Comparison of ENCODE assay signal across 11 mouse cellular contexts in the genomic region with DNA sequence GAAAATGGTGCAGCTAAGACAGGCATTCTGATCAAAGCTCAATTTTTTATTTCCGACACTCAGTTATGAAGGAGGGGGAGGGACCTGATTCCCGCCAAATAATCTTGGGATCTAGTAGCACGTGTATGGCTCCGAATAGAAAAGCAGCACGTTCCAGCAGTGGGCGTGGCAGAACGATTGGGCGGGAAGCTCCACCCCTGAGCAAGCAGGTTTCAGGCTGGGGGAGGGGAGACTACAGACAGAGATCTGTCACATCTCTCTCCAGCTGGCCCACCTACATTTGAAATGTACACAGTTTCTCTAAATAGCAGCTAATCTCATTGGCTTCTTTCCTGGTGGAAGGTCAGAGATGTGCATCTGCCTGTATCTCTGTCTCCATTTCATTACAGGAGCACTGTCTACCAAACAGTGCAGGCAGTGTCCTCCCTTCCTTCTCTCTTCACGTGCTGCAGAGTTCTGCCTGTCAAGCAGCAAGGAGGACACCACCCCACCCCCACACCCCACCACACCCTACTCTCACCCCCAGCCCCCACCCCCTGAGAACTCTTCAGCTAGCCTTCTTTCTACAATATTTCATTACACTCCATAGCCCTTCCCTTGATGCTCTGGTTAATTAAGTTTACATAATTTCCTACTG.
DNase-seq lines count a peak whose midpoint lies in the region; ATAC-seq and TF ChIP-seq lines count a peak whose summit lies in the region.
"Had no signal": no experiment of that assay in that cellular context is flagged by ENCODE, and none has a peak within 500 bp of the region (broad histone marks: within the 10 kb centered on the region; RNA-seq: fewer than 3 reads in every experiment).

No protein-coding gene starts in this region.

- no peaks in the 10 kb centered on the region for H3K36me3 ChIP-seq in heart, embryonic 11.5 days (ENCODE audit: control insufficient read depth, insufficient read depth, low read length)
- no peaks in the 10 kb centered on the region for H3K36me3 ChIP-seq in midbrain, postnatal 0 days (ENCODE audit: insufficient read depth, low read length)
- H3K36me3 ChIP-seq in midbrain, embryonic 11.5 days (ENCODE audit: control insufficient read depth, insufficient read depth, low read length), result no peaks in the 10 kb centered on the region
- H3K36me3 ChIP-seq in hindbrain, embryonic 14.5 days (replicated peaks; ENCODE audit: control insufficient read depth, insufficient read depth), result no peaks in the 10 kb centered on the region
- no peaks in the 10 kb centered on the region for H3K36me3 ChIP-seq in stomach, postnatal 0 days (ENCODE audit: control insufficient read depth, insufficient read depth, low read length)
- H3K36me3 ChIP-seq: neural tube, embryonic 12.5 days had no signal

- H3K27ac ChIP-seq in heart, embryonic 11.5 days (ENCODE audit: low read depth, low read length), result no peak overlapping the region
- no peak overlapping the region for H3K27ac ChIP-seq in midbrain, postnatal 0 days (ENCODE audit: low read depth, low read length)
- H3K27ac ChIP-seq in midbrain, embryonic 11.5 days (ENCODE audit: low read depth, low read length), result no peak overlapping the region
- peak overlapping the region; percentile 20; the same call in 1 of the 2 replicates for H3K27ac ChIP-seq in hindbrain, embryonic 14.5 days
- H3K27ac ChIP-seq in stomach, postnatal 0 days (replicated peaks), result no peak overlapping the region
- H3K27ac ChIP-seq: neural tube, embryonic 12.5 days had no signal

- no peak for TF ChIP-seq CTCF in midbrain, postnatal 0 days (IDR thresholded peaks at IDR 0.05)
- TF ChIP-seq CTCF in stomach, postnatal 0 days (IDR thresholded peaks at IDR 0.05; ENCODE audit: low read depth), result no peak

- H3K9ac ChIP-seq in heart, embryonic 11.5 days (ENCODE audit: low read depth, low read length), result no peak overlapping the region
- no peak overlapping the region for H3K9ac ChIP-seq in midbrain, postnatal 0 days (replicated peaks; ENCODE audit: low read length, poor library complexity, severe bottlenecking)
- H3K9ac ChIP-seq in midbrain, embryonic 11.5 days (ENCODE audit: low read length), result no peak overlapping the region
- H3K9ac ChIP-seq in hindbrain, embryonic 14.5 days, result no peak overlapping the region
- no peak overlapping the region for H3K9ac ChIP-seq in stomach, postnatal 0 days (ENCODE audit: low read length)
- H3K9ac ChIP-seq: neural tube, embryonic 12.5 days had no signal

- no peaks in the 10 kb centered on the region for H3K27me3 ChIP-seq in heart, embryonic 11.5 days (ENCODE audit: control insufficient read depth, insufficient read depth, low read length)
- H3K27me3 ChIP-seq in midbrain, postnatal 0 days (ENCODE audit: insufficient read depth, low read length), result no peaks in the 10 kb centered on the region
- no peaks in the 10 kb centered on the region for H3K27me3 ChIP-seq in midbrain, embryonic 11.5 days (ENCODE audit: control insufficient read depth, insufficient read depth, low read length)
- H3K27me3 ChIP-seq in hindbrain, embryonic 14.5 days (ENCODE audit: control insufficient read depth, insufficient read depth, low read length), result no peaks in the 10 kb centered on the region
- H3K27me3 ChIP-seq in stomach, postnatal 0 days (ENCODE audit: control insufficient read depth, insufficient read depth, low read length), result no peaks in the 10 kb centered on the region
- H3K27me3 ChIP-seq: neural tube, embryonic 12.5 days had no signal

- H3K4me3 ChIP-seq in heart, embryonic 11.5 days (ENCODE audit: low read depth, low read length), result no peak overlapping the region
- no peak overlapping the region for H3K4me3 ChIP-seq in midbrain, postnatal 0 days (ENCODE audit: low read depth, low read length)
- no peak overlapping the region for H3K4me3 ChIP-seq in midbrain, embryonic 11.5 days (ENCODE audit: low read depth, low read length)
- no peak overlapping the region for H3K4me3 ChIP-seq in hindbrain, embryonic 14.5 days (replicated peaks; ENCODE audit: low read length)
- H3K4me3 ChIP-seq in stomach, postnatal 0 days (ENCODE audit: low read depth, low read length), result no peak overlapping the region
- H3K4me3 ChIP-seq: neural tube, embryonic 12.5 days had no signal

- peak overlapping the region; percentile 22; the same call in 1 of the 2 replicates for H3K4me2 ChIP-seq in heart, embryonic 11.5 days
- 0 out of 2 replicates have a peak overlapping the region, but pooled peaks have one; percentile 2 for H3K4me2 ChIP-seq in midbrain, postnatal 0 days (ENCODE audit: low read depth, low read length, poor library complexity, severe bottlenecking)
- H3K4me2 ChIP-seq in midbrain, embryonic 11.5 days, result no peak overlapping the region
- no peak overlapping the region for H3K4me2 ChIP-seq in hindbrain, embryonic 14.5 days (replicated peaks)
- H3K4me2 ChIP-seq in stomach, postnatal 0 days (replicated peaks; ENCODE audit: low read depth), result no peak overlapping the region
- H3K4me2 ChIP-seq: neural tube, embryonic 12.5 days had no signal

- ATAC-seq in heart, embryonic 11.5 days (replicated peaks; ENCODE audit: insufficient number of reproducible peaks, low FRiP score, low TSS enrichment), result no peak; the same call in 1 of the 2 replicates
- no peak for ATAC-seq in midbrain, postnatal 0 days (ENCODE audit: low FRiP score)
- no peak for ATAC-seq in midbrain, embryonic 11.5 days (ENCODE audit: low FRiP score)
- ATAC-seq in hindbrain, embryonic 14.5 days (ENCODE audit: low FRiP score), result peak; percentile 46; the same call in 1 of the 2 replicates
- ATAC-seq in stomach, postnatal 0 days (ENCODE audit: low FRiP score, low TSS enrichment), result no peak
- ATAC-seq: inflammation-experienced regulatory T-cells, adult 6 months had no signal

- 18% methylated on average over 9 of the region's 9 CpGs for WGBS in heart, embryonic 11.5 days (ENCODE audit: insufficient replicate concordance)
- WGBS in midbrain, postnatal 0 days, result 30% methylated on average over 9 of the region's 9 CpGs
- 33% methylated on average over 9 of the region's 9 CpGs for WGBS in midbrain, embryonic 11.5 days
- WGBS in hindbrain, embryonic 14.5 days, result 20% methylated on average over 9 of the region's 9 CpGs
- 15% methylated on average over 9 of the region's 9 CpGs for WGBS in stomach, postnatal 0 days

- DNase-seq in heart, postnatal 4 days, result no peak
- peak; percentile 28 for DNase-seq in midbrain, postnatal 0 days (ENCODE audit: low spot score)
- DNase-seq in midbrain, embryonic 11.5 days (ENCODE audit: low spot score, missing footprints), result no peak
- DNase-seq in hindbrain, embryonic 14.5 days (ENCODE audit: low spot score), result no peak
- peak; percentile 32 for DNase-seq in stomach, postnatal 0 days (ENCODE audit: low spot score)
- no peak for DNase-seq in ovary, postnatal 14 days (ENCODE audit: low spot score)
- DNase-seq in cerebellum, adult 11 months, result no peak
- DNase-seq: lung, postnatal 4 days had no signal

- TF ChIP-seq EP300 in stomach, postnatal 0 days (optimal IDR thresholded peaks at IDR 0.05), result no peak

- H3K9me3 ChIP-seq in heart, embryonic 11.5 days (replicated peaks; ENCODE audit: control insufficient read depth, low read length), result no peaks in the 10 kb centered on the region
- no peaks in the 10 kb centered on the region for H3K9me3 ChIP-seq in midbrain, postnatal 0 days (ENCODE audit: low read length)
- no peaks in the 10 kb centered on the region for H3K9me3 ChIP-seq in midbrain, embryonic 11.5 days (ENCODE audit: control insufficient read depth, low read length)
- H3K9me3 ChIP-seq in hindbrain, embryonic 14.5 days (ENCODE audit: control insufficient read depth, low read length), result no peaks in the 10 kb centered on the region
- no peaks in the 10 kb centered on the region for H3K9me3 ChIP-seq in stomach, postnatal 0 days (ENCODE audit: control insufficient read depth, low read length)
- H3K9me3 ChIP-seq: neural tube, embryonic 12.5 days had no signal

- H3K4me1 ChIP-seq in heart, embryonic 11.5 days (ENCODE audit: control insufficient read depth, insufficient read depth, low read length), result no peaks in the 10 kb centered on the region
- no peaks in the 10 kb centered on the region for H3K4me1 ChIP-seq in midbrain, postnatal 0 days (ENCODE audit: insufficient read depth, low read length)
- peaks cover 2% of the 10 kb centered on the region; the same call in 1 of the 2 replicates for H3K4me1 ChIP-seq in midbrain, embryonic 11.5 days (ENCODE audit: control insufficient read depth, insufficient read depth, low read length)
- H3K4me1 ChIP-seq in hindbrain, embryonic 14.5 days (replicated peaks; ENCODE audit: control insufficient read depth, insufficient read depth, low read length), result peaks cover 16% of the 10 kb centered on the region; the same call in 1 of the 2 replicates
- H3K4me1 ChIP-seq in stomach, postnatal 0 days (replicated peaks; ENCODE audit: control insufficient read depth, insufficient read depth), result no peaks in the 10 kb centered on the region

Comparison
In these comparisons a context has a peak if more than half of its experiments do, and no peak if none do; other contexts are left out.
1. H3K4me2 ChIP-seq: peak in heart, embryonic 11.5 days (single experiment) and midbrain, postnatal 0 days (single experiment); none in midbrain, embryonic 11.5 days (single experiment), hindbrain, embryonic 14.5 days (single experiment) and stomach, postnatal 0 days (single experiment).
2. DNase-seq: peak in midbrain, postnatal 0 days (single experiment) and stomach, postnatal 0 days (single experiment); none in heart, postnatal 4 days (single experiment), midbrain, embryonic 11.5 days (single experiment), hindbrain, embryonic 14.5 days (single experiment), ovary, postnatal 14 days (single experiment) and cerebellum, adult 11 months (single experiment).